Mouse (Mus musculus): Measurements from ENCODE around the gene Hoxc6. TPM values are rescaled to one million over a fixed set of nuclear protein-coding genes. Genes with fewer than 3 reads are reported as not detected.

Gene Hoxc6
- polyA plus RNA-seq, 1 experiment from 2014 or later = 3.9 TPM

DNA sequence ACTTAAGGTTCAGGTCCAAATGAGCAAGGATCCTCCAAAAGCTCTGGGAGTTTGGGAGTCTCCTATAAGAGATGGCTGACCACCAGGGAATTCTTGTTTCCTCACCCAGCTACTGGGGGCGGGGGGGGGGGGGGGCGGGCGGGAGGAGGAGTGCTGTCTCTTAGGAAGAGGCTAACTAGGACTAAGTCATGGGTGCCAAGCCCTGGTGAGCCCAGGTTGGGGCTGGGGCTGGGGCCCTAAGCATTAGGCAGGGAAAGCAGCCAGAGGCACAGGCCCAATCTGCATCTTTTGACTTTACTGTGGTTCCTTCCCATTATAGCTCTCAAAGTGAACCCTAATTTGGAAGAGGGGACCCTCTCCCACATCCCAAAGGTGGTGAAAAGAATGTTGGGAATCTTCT is 34.1 kb downstream of the Hoxc6 start:
- H3K27ac ChIP-seq = no peak overlapping the region
- 0% methylated on average over 3 of the region's 3 CpGs for WGBS
- H3K4me1 ChIP-seq (replicated peaks) = peaks cover 35% of the 10 kb centered on the region
- no peaks in the 10 kb centered on the region for H3K36me3 ChIP-seq
- no peaks in the 10 kb centered on the region for H3K9me3 ChIP-seq
- no peak for ATAC-seq (ENCODE audit: insufficient number of reproducible peaks, insufficient read depth, low FRiP score, low TSS enrichment, low read depth)
- H3K4me2 ChIP-seq = no peak overlapping the region
- H3K4me3 ChIP-seq (replicated peaks) = no peak overlapping the region
- H3K9ac ChIP-seq (replicated peaks) = no peak overlapping the region
- H3K27me3 ChIP-seq = peaks cover 92% of the 10 kb centered on the region

DNA sequence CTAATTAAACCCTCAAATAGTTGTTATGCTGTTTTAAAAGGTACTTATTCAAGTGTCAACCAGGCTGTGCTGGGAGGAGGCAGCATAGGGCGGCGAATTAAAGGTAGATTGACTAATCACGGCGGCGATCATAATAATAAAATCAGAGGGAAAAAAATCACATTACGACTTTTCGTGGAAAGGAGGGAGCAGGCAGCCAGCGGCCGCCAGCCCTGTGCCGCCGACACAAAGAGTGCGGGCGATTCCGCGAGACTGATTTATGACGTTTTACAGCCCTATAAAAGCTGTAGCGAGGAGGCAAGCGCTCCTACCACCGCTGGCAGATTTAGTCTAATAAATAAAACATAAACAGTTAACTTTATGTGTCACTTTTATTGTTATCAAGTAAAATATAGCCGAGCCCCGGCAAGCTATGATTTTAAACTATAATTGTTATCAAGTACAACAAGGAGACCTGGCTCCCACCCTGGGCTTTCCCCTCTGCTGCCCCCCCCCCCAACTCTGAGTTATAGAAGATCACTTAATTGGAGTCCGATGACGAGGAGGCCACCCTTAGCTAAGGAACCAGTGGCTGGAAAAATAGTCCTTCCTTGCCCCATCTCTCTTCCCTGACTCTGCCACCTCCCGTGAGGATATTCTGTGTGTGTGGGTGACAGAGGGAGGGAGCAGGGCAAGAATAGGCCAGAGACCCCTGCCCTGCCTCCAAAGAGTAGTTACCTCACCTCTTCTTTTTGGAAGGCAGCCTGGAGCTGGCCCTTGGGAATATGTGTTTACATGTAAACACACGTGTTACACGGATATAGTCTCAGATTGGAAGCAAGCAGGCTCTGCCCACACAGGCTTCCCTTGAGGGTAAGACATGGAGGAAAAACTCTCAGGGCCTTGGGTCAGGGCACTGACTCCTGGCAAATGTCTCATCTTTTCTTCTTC is 34.9 kb downstream of the Hoxc6 start:
- WGBS = 1% methylated on average over 26 of the region's 26 CpGs
- no peak overlapping the region for H3K4me2 ChIP-seq
- no peak overlapping the region for H3K27ac ChIP-seq
- no peaks in the 10 kb centered on the region for H3K36me3 ChIP-seq
- no peak overlapping the region for H3K4me3 ChIP-seq (replicated peaks)
- H3K9ac ChIP-seq (replicated peaks) = no peak overlapping the region
- peaks cover 92% of the 10 kb centered on the region for H3K27me3 ChIP-seq
- ATAC-seq (ENCODE audit: insufficient number of reproducible peaks, insufficient read depth, low FRiP score, low TSS enrichment, low read depth) = no peak
- no peaks in the 10 kb centered on the region for H3K9me3 ChIP-seq
- H3K4me1 ChIP-seq (replicated peaks) = peaks cover 35% of the 10 kb centered on the region

DNA sequence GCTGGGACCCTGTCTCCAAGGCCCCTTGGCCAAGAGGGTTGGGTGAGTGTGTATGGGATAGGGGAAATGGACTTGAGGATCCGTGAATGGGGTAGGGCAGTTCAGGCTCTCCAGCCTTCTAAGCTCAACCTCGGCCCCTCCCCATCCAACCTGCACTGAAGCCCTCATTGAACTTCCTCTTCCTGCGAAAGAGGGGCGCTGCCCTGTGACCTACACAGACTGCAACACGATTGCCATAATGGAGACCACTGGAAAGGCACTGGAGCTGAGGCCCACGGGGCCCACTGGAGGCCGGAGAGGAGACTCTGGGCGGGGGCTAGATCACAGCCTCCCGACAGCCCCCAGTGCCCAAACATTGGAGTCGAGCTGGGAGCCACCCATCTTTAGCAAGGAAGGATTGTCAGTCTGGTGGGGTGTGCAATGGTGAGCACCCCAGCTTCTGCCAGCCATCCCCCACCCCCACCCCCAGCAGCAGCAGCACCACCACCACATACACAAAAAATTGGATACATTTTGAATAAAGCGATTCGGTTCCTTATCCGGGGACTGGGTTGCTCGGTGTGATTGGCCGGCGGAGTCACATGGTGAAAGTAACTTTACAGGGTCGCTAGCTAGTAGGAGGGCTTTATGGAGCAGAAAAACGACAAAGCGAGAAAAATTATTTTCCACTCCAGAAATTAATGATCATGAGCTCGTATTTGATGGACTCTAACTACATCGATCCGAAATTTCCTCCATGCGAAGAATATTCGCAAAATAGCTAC is 36.2 kb downstream of the Hoxc6 start:
- 4% methylated on average over 24 of the region's 24 CpGs for WGBS
- peaks cover 92% of the 10 kb centered on the region for H3K27me3 ChIP-seq
- no peaks in the 10 kb centered on the region for H3K36me3 ChIP-seq
- peaks cover 39% of the 10 kb centered on the region for H3K4me1 ChIP-seq (replicated peaks)
- H3K9me3 ChIP-seq = no peaks in the 10 kb centered on the region
- peak overlapping the region; percentile 58 for H3K4me2 ChIP-seq
- H3K27ac ChIP-seq = 0 out of 2 replicates have a peak overlapping the region, but pooled peaks have one; percentile 45
- peak overlapping the region; percentile 38 for H3K4me3 ChIP-seq (replicated peaks)
- 0 out of 2 replicates have a peak, but pooled peaks have one; percentile 32 for ATAC-seq (ENCODE audit: insufficient number of reproducible peaks, insufficient read depth, low FRiP score, low TSS enrichment, low read depth)
- H3K9ac ChIP-seq (replicated peaks) = no peak overlapping the region; the same call in 1 of the 2 replicates

DNA sequence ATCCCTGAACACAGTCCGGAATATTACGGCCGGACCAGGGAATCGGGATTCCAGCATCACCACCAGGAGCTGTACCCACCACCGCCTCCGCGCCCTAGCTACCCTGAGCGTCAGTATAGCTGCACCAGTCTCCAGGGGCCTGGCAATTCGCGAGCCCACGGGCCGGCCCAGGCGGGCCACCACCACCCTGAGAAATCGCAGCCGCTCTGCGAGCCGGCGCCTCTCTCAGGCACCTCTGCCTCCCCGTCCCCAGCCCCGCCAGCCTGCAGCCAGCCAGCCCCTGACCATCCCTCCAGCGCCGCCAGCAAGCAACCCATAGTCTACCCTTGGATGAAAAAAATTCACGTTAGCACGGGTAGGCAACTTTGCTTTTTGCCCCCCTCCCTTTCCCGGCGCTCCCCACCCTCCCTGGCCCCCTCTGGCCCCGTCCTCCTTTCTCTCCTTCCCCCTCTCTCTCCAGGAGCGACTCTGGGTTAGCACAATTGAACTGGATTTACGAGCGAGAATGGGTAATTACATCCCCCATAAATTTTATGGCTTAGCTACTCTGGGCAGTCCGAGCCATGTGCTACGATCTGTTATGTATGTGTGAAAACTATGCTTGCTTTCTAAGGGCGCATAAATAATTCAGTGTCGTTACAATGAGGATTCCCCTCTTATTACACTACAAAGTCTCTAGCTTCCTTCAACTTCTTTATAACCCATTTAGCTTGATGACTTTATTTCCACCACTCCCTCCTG is 36.9 kb downstream of the Hoxc6 start:
- Histone ChIP-seq H3K9me3 (no peaks in the 10 kb centered on the region), H3K4me1 (replicated peaks) (peaks cover 39% of the 10 kb centered on the region), H3K27ac (peak overlapping the region; percentile 45; the same call in 1 of the 2 replicates), H3K4me2 (peak overlapping the region; percentile 58), H3K4me3 (replicated peaks) (peak overlapping the region; percentile 38), H3K36me3 (no peaks in the 10 kb centered on the region), H3K27me3 (peaks cover 97% of the 10 kb centered on the region), H3K9ac (replicated peaks) (peak overlapping the region; percentile 51)
- WGBS = 1% methylated on average over 34 of the region's 34 CpGs
- peak; percentile 65; the same call in 1 of the 2 replicates for ATAC-seq (ENCODE audit: insufficient number of reproducible peaks, insufficient read depth, low FRiP score, low TSS enrichment, low read depth)

DNA sequence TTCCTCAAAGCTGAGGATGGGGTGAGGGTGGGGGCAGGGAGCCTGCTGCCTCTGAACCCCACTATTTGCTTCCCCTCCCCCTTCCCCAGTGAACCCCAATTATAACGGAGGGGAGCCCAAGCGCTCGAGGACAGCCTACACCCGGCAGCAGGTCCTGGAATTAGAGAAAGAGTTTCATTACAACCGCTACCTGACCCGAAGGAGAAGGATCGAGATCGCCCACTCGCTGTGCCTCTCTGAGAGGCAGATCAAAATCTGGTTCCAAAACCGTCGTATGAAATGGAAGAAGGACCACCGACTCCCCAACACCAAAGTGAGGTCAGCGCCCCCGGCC is 37.5 kb downstream of the Hoxc6 start:
- H3K27me3 ChIP-seq = peaks cover 97% of the 10 kb centered on the region
- peak overlapping the region; percentile 58 for H3K4me2 ChIP-seq
- ATAC-seq (ENCODE audit: insufficient number of reproducible peaks, insufficient read depth, low FRiP score, low TSS enrichment, low read depth) = no peak
- WGBS = 2% methylated on average over 14 of the region's 14 CpGs
- peak overlapping the region; percentile 38 for H3K4me3 ChIP-seq (replicated peaks)
- H3K4me1 ChIP-seq (replicated peaks) = peaks cover 44% of the 10 kb centered on the region
- H3K27ac ChIP-seq = peak overlapping the region; percentile 45; the same call in 1 of the 2 replicates
- H3K36me3 ChIP-seq = no peaks in the 10 kb centered on the region
- H3K9me3 ChIP-seq = no peaks in the 10 kb centered on the region
- no peak overlapping the region; the same call in 1 of the 2 replicates for H3K9ac ChIP-seq (replicated peaks)

DNA sequence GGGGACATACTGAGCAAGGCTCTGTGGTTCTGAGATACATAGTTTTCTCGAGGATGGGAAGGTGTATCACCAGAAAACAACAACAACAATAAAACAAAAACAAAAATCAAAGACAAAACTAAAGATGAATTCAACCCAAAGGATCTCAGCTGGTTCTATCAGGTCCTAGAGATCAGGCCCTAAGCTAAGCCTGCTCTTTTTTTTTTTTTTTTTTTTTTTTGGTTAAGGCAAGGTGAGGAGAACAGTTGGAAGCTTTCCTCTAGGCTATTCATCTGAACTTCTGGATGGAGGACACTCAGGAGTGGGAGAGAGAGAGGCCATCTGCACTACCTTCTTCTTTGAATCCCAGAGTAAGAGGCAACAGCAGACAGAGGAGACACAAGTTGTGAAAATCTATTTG is 39.5 kb downstream of the Hoxc6 start:
- no peak overlapping the region for H3K9ac ChIP-seq (replicated peaks)
- H3K4me1 ChIP-seq (replicated peaks) = peaks cover 45% of the 10 kb centered on the region
- no peak overlapping the region for H3K27ac ChIP-seq
- H3K4me3 ChIP-seq (replicated peaks) = no peak overlapping the region
- peaks cover 100% of the 10 kb centered on the region for H3K27me3 ChIP-seq
- no peak overlapping the region for H3K4me2 ChIP-seq
- no peaks in the 10 kb centered on the region for H3K36me3 ChIP-seq
- no peaks in the 10 kb centered on the region for H3K9me3 ChIP-seq
- WGBS = 10% methylated on average over 1 of the region's 1 CpGs
- ATAC-seq (ENCODE audit: insufficient number of reproducible peaks, insufficient read depth, low FRiP score, low TSS enrichment, low read depth) = no peak

DNA sequence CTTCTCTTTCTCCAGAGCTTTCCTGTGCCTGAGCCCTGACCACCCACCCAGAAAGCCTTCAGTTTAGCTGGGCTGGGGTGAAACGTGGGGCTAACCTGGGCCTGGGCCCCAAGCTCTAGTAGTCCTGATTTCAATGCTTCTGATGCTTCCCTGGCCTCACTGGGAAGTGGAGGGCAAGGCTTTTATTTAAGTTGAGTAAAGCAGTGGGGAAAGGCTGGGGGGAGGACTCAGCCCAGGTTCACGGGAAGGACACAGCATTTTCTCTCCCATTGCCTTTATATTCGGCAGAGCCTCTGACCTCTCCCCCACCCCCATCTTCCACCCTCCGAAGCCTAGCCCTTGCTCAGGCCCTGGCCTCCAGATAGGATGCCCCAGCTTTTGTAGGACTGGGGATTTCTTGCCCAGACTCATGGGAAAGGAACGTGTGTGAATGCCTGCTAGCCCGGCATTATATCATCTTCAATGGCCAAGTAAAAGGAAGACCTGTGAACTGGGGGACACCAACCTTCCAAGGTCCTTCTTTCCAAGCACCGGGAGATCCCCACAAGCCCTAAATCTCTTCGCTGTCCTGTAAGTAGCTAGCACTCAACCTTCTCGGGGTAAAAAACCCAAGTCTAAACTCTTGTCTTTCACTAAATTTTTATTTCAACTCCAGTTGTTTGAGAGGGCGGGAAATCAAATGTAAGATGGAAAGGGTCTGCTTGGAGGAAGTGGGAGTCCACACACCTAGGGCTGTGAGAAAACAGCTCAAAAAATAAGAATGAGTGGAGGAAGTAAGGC is 40.8 kb downstream of the Hoxc6 start:
- no peak overlapping the region for H3K9ac ChIP-seq (replicated peaks)
- H3K27me3 ChIP-seq = peaks cover 100% of the 10 kb centered on the region
- H3K36me3 ChIP-seq = no peaks in the 10 kb centered on the region
- H3K9me3 ChIP-seq = no peaks in the 10 kb centered on the region
- H3K4me3 ChIP-seq (replicated peaks) = no peak overlapping the region
- H3K27ac ChIP-seq = no peak overlapping the region
- ATAC-seq (ENCODE audit: insufficient number of reproducible peaks, insufficient read depth, low FRiP score, low TSS enrichment, low read depth) = no peak
- peaks cover 35% of the 10 kb centered on the region for H3K4me1 ChIP-seq (replicated peaks)
- H3K4me2 ChIP-seq = no peak overlapping the region; the same call in 1 of the 2 replicates
- 17% methylated on average over 10 of the region's 10 CpGs for WGBS

DNA sequence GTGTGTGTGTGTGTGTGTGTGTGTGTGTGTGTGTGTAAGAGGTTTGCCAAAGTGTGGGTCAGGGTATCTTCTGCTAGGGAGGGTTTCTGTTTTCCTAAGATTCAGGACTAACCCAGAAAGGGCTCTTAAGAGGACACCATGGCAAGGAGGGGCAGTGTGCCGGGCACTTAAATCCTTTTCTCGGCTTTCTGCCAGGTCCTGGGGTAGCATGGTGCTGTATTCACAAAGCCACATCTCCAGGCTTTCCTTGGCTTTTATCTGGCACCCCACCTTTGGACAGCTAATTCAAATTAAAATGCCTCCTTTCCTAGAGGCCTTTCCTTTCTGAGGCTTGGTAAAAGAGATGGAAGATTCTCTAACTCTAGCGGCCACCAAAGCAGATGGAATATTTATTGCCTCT is 41.6 kb downstream of the Hoxc6 start:
- peaks cover 98% of the 10 kb centered on the region for H3K27me3 ChIP-seq

DNA sequence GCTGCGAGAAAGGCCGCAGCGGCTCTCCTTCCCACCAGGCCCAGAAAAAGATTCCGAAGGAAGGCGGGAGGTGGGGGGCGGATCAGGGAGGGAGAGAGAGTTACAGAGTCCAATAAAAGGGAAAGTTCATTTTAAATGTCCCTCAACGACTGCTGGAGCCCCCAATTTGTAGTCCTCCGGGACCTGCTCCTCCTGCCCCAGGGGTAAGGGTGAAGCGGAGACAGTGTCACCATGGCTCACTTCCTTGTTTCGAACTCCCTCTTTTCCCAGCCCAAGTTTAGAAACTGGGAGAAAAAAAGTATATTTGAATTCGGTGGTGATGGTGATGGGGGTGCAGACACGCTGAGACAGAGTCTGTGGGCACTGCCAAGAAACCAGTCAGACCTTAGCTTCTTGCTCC is 42.5 kb downstream of the Hoxc6 start:
- peaks cover 94% of the 10 kb centered on the region for H3K27me3 ChIP-seq
- 0 out of 2 replicates have a peak overlapping the region, but pooled peaks have one; percentile 9 for H3K4me3 ChIP-seq (replicated peaks)
- H3K9ac ChIP-seq (replicated peaks) = no peak overlapping the region
- ATAC-seq (ENCODE audit: insufficient number of reproducible peaks, insufficient read depth, low FRiP score, low TSS enrichment, low read depth) = no peak
- H3K27ac ChIP-seq = no peak overlapping the region; the same call in 1 of the 2 replicates
- no peaks in the 10 kb centered on the region for H3K36me3 ChIP-seq
- H3K4me1 ChIP-seq (replicated peaks) = peaks cover 18% of the 10 kb centered on the region
- 6% methylated on average over 12 of the region's 12 CpGs for WGBS
- H3K9me3 ChIP-seq = no peaks in the 10 kb centered on the region
- peak overlapping the region; percentile 38 for H3K4me2 ChIP-seq

More for the DNA sequence above, 41.6 kb downstream of the Hoxc6 start:
- Histone ChIP-seq H3K36me3 (no peaks in the 10 kb centered on the region), H3K4me2 (no peak overlapping the region), H3K4me1 (replicated peaks) (peaks cover 28% of the 10 kb centered on the region), H3K9ac (replicated peaks) (no peak overlapping the region), H3K4me3 (replicated peaks) (no peak overlapping the region), H3K9me3 (no peaks in the 10 kb centered on the region), H3K27ac (no peak overlapping the region)
- WGBS = 11% methylated on average over 3 of the region's 3 CpGs
- no peak for ATAC-seq (ENCODE audit: insufficient number of reproducible peaks, insufficient read depth, low FRiP score, low TSS enrichment, low read depth)

DNA sequence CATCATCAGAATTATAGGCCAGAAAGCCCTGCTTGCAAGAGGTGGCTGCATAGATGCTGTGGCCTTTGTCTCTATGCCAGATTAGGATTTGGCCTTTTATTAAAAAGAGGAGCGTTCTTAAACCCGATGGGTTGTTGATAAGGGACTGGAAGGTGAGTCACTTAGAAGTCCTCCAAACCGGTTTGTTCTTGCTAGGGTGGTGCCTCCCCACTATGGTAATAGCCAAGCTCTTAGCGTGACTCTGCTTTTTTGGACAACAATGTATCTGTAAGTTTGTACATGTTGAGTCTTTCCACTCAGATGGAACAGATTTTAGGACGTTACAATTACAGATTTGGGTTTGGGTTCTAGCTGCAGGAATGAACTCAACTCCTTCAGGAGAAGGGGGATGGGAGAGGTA is 43.6 kb downstream of the Hoxc6 start:
- no peak overlapping the region for H3K27ac ChIP-seq

More for the DNA sequence above, 43.6 kb downstream of the Hoxc6 start:
- Histone ChIP-seq H3K4me2 (no peak overlapping the region), H3K4me3 (replicated peaks) (no peak overlapping the region), H3K9ac (replicated peaks) (no peak overlapping the region), H3K36me3 (no peaks in the 10 kb centered on the region), H3K27me3 (peaks cover 90% of the 10 kb centered on the region), H3K9me3 (no peaks in the 10 kb centered on the region), H3K4me1 (replicated peaks) (peaks cover 16% of the 10 kb centered on the region)
- ATAC-seq (ENCODE audit: insufficient number of reproducible peaks, insufficient read depth, low FRiP score, low TSS enrichment, low read depth) = no peak
- WGBS = 19% methylated on average over 5 of the region's 5 CpGs
